ENCODE assay signal across 8 mouse cellular contexts in the genomic region with DNA sequence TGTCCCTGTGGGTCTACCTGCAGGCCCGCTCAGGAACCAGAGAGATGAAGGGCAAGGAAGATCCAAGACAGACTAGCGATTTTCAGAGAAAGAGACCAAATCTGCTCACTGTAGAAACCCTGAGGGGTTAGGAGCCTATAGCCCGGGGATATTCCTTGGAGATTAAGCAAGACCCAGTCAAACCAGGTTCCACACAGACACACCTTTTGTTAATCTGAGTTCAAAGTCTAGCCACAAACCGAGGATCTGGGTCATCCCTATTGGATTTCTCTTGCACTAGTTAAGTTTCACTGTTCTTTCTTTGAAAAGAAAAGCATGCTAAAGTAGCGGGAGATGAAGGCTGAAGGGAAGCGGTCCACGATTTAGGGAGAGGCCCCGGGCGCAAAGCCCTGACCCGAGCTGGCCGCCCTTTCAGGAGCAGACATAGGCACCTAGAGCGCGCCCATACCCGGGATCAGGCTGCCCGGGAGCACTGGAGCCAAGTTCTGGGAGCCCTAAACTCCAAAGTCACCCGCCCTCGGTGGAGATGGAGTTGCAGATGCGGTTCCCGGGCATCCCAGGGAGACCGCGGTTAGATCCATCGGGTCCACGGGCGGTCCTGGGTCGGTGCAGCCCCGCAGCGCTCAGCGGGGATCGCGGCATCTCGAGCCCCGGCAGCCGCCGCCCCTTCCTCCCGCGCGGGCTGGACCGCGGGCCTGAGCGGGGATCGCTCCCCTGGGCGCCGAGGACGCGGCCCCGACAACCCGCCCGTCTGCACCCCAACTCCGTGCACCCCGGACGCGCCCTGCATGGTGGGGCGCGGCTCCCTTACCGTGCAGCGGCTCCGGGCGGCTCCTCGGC. TPM values are rescaled to one million over a fixed set of nuclear protein-coding genes. Genes with fewer than 3 reads are reported as not detected.
DNase-seq lines count a peak whose midpoint lies in the region; ATAC-seq and TF ChIP-seq lines count a peak whose summit lies in the region.

No protein-coding gene starts in this region.

- peak overlapping the region; percentile 82 for H3K4me3 ChIP-seq in lung, embryonic 14.5 days (ENCODE audit: low read depth, low read length)
- peak overlapping the region; percentile 74 for H3K4me3 ChIP-seq in bone marrow macrophage, adult 2 months (ENCODE audit: insufficient read depth, low read length)
- H3K4me3 ChIP-seq in forebrain, postnatal 0 days (ENCODE audit: low read depth, low read length) = peak overlapping the region; percentile 62
- peak overlapping the region; percentile 90 for H3K4me3 ChIP-seq in kidney, postnatal 0 days (replicated peaks; ENCODE audit: low read depth, low read length)
- peak overlapping the region; percentile 94 for H3K4me3 ChIP-seq in midbrain, embryonic 10.5 days

- H3K4me1 ChIP-seq in lung, embryonic 14.5 days (ENCODE audit: insufficient read depth) = peaks cover 4% of the 10 kb centered on the region; the same call in 1 of the 2 replicates
- H3K4me1 ChIP-seq in bone marrow macrophage, adult 2 months (ENCODE audit: control insufficient read depth, insufficient read depth, low read length) = peaks cover 26% of the 10 kb centered on the region
- 0 out of 2 replicates have a peak, but pooled peaks cover 7% of the 10 kb centered on the region for H3K4me1 ChIP-seq in forebrain, postnatal 0 days (ENCODE audit: insufficient read depth)
- 0 out of 2 replicates have a peak, but pooled peaks cover 5% of the 10 kb centered on the region for H3K4me1 ChIP-seq in kidney, postnatal 0 days (replicated peaks; ENCODE audit: insufficient read depth, low read length)
- peaks cover 49% of the 10 kb centered on the region for H3K4me1 ChIP-seq in midbrain, embryonic 10.5 days

- H3K36me3 ChIP-seq in lung, embryonic 14.5 days (ENCODE audit: insufficient read depth) = peaks cover 2% of the 10 kb centered on the region; the same call in 1 of the 2 replicates
- no peaks in the 10 kb centered on the region for H3K36me3 ChIP-seq in forebrain, postnatal 0 days (ENCODE audit: insufficient read depth)
- no peaks in the 10 kb centered on the region for H3K36me3 ChIP-seq in kidney, postnatal 0 days (ENCODE audit: insufficient read depth, low read length)
- no peaks in the 10 kb centered on the region for H3K36me3 ChIP-seq in midbrain, embryonic 10.5 days

- peak; percentile 72 for ATAC-seq in lung, embryonic 14.5 days (ENCODE audit: insufficient read depth)
- ATAC-seq in forebrain, postnatal 0 days = peak; percentile 49
- ATAC-seq in kidney, postnatal 0 days (replicated peaks; ENCODE audit: low FRiP score, low read depth) = peak; percentile 47
- no peak for ATAC-seq in megakaryocyte-erythroid progenitor cell, adult 5-6 weeks (replicated peaks; ENCODE audit: low FRiP score, low TSS enrichment, poor library complexity, severe bottlenecking)

- H3K27ac ChIP-seq in lung, embryonic 14.5 days (ENCODE audit: low read depth) = peak overlapping the region; percentile 82
- no peak overlapping the region for H3K27ac ChIP-seq in bone marrow macrophage, adult 2 months (ENCODE audit: insufficient read depth, low read depth, low read length)
- no peak overlapping the region for H3K27ac ChIP-seq in forebrain, postnatal 0 days (ENCODE audit: low read depth, low read length)
- H3K27ac ChIP-seq in kidney, postnatal 0 days = peak overlapping the region; percentile 84
- H3K27ac ChIP-seq in midbrain, embryonic 10.5 days (replicated peaks) = peak overlapping the region; percentile 95

- 3% methylated on average over 57 of the region's 59 CpGs for WGBS in lung, embryonic 14.5 days
- WGBS in forebrain, postnatal 0 days = 2% methylated on average over 59 of the region's 59 CpGs
- 2% methylated on average over 58 of the region's 59 CpGs for WGBS in kidney, postnatal 0 days
- WGBS in midbrain, embryonic 10.5 days = 2% methylated on average over 59 of the region's 59 CpGs

- no peak for TF ChIP-seq CTCF in lung, embryonic 14.5 days (IDR thresholded peaks at IDR 0.05; ENCODE audit: low read depth)
- no peak for TF ChIP-seq CTCF in bone marrow macrophage, adult 2 months (IDR thresholded peaks at IDR 0.05; ENCODE audit: low read depth, low read length)
- no peak for TF ChIP-seq CTCF in forebrain, postnatal 0 days (IDR thresholded peaks at IDR 0.05; ENCODE audit: low read depth)
- TF ChIP-seq CTCF in kidney, postnatal 0 days (IDR thresholded peaks at IDR 0.05; ENCODE audit: low read depth) = no peak

- no peaks in the 10 kb centered on the region for H3K27me3 ChIP-seq in lung, embryonic 14.5 days (ENCODE audit: insufficient read depth, low read length)
- H3K27me3 ChIP-seq in forebrain, postnatal 0 days (ENCODE audit: insufficient read depth, low read length) = peaks cover 9% of the 10 kb centered on the region
- H3K27me3 ChIP-seq in kidney, postnatal 0 days (ENCODE audit: insufficient read depth, low read length) = no peaks in the 10 kb centered on the region
- peaks cover 15% of the 10 kb centered on the region; the same call in 1 of the 2 replicates for H3K27me3 ChIP-seq in midbrain, embryonic 10.5 days (ENCODE audit: low read depth, poor library complexity, severe bottlenecking)

- peak overlapping the region; percentile 94 for H3K9ac ChIP-seq in lung, embryonic 14.5 days
- peak overlapping the region; percentile 58 for H3K9ac ChIP-seq in forebrain, postnatal 0 days
- H3K9ac ChIP-seq in kidney, postnatal 0 days (ENCODE audit: low read depth, low read length) = peak overlapping the region; percentile 94

- peak; percentile 65 for DNase-seq in lung, embryonic 14.5 days
- DNase-seq in lung, postnatal 36 days = no peak
- peak; percentile 14 for DNase-seq in forebrain, postnatal 0 days
- DNase-seq in kidney, postnatal 0 days (ENCODE audit: low spot score) = peak; percentile 47
- DNase-seq in midbrain, embryonic 10.5 days (ENCODE audit: low spot score) = peak; percentile 67
- DNase-seq in right cerebral cortex, postnatal 10 days (ENCODE audit: low spot score in 2 of 2) = no peak

- H3K9me3 ChIP-seq in lung, embryonic 14.5 days (ENCODE audit: low read depth, low read length) = no peaks in the 10 kb centered on the region
- no peaks in the 10 kb centered on the region for H3K9me3 ChIP-seq in forebrain, postnatal 0 days (ENCODE audit: low read length)
- no peaks in the 10 kb centered on the region for H3K9me3 ChIP-seq in kidney, postnatal 0 days (replicated peaks; ENCODE audit: low read length)
- no peaks in the 10 kb centered on the region for H3K9me3 ChIP-seq in midbrain, embryonic 10.5 days (replicated peaks)

- no peak for TF ChIP-seq POLR2A in bone marrow macrophage, adult 2 months (IDR thresholded peaks at IDR 0.05; ENCODE audit: borderline replicate concordance, low read depth, low read length)

- H3K4me2 ChIP-seq in lung, embryonic 14.5 days = peak overlapping the region; percentile 83
- H3K4me2 ChIP-seq in forebrain, postnatal 0 days (ENCODE audit: low read depth) = peak overlapping the region; percentile 99
- H3K4me2 ChIP-seq in kidney, postnatal 0 days (ENCODE audit: low read length) = peak overlapping the region; percentile 94

RNA-seq across cellular contexts. Expression of gene Wipf1, which starts 0.8 kb away (rescaled TPM):
- polyA plus RNA-seq in lung, embryonic 14.5 days (2014; fragmentation: Nextera tagmentation; extraction: Ambion mirVana) = 14.8 and 15.8 TPM in 2 replicates
- 114 and 143 TPM in 2 replicates for polyA plus RNA-seq in bone marrow macrophage, adult 2 months (2012; ENCODE audit: insufficient read depth, insufficient read length, missing spikeins)
- 1.8 and 2.4 TPM in 2 replicates for total RNA-seq in forebrain, postnatal 0 days (2014; rRNA removed)
- polyA plus RNA-seq in forebrain, postnatal 0 days (2015; fragmentation: Nextera tagmentation; extraction: Ambion mirVana) = 2.0 and 2.1 TPM in 2 replicates
- polyA plus RNA-seq in kidney, postnatal 0 days (2015; fragmentation: Nextera tagmentation; extraction: Ambion mirVana) = 7.6 and 8.0 TPM in 2 replicates
- polyA plus RNA-seq in midbrain, embryonic 10.5 days (2016; fragmentation: Nextera tagmentation; extraction: Ambion mirVana) = 7.4 and 7.6 TPM in 2 replicates
- 7.7 and 14.0 TPM in 2 replicates for total RNA-seq in megakaryocyte-erythroid progenitor cell, adult 5-6 weeks (2014; fragmentation: Nextera tagmentation)
- 3.9 and 9.6 TPM in 2 replicates for total RNA-seq in megakaryocyte-erythroid progenitor cell, adult 5-6 weeks (2017)

RNA-seq across cellular contexts. Expression of gene Chrna1, which starts 51.4 kb away (rescaled TPM):
- 0.05 and 0.26 TPM in 2 replicates for polyA plus RNA-seq in lung, embryonic 14.5 days (2014; fragmentation: Nextera tagmentation; extraction: Ambion mirVana)
- not detected in 2 replicates for polyA plus RNA-seq in bone marrow macrophage, adult 2 months (2012; ENCODE audit: insufficient read depth, insufficient read length, missing spikeins)
- 0.05 TPM in 1 of 2 replicates, not detected in the other for total RNA-seq in forebrain, postnatal 0 days (2014; rRNA removed)
- 0.08 and 0.17 TPM in 2 replicates for polyA plus RNA-seq in forebrain, postnatal 0 days (2015; fragmentation: Nextera tagmentation; extraction: Ambion mirVana)
- 0.11 and 0.15 TPM in 2 replicates for polyA plus RNA-seq in kidney, postnatal 0 days (2015; fragmentation: Nextera tagmentation; extraction: Ambion mirVana)
- polyA plus RNA-seq in midbrain, embryonic 10.5 days (2016; fragmentation: Nextera tagmentation; extraction: Ambion mirVana) = 0.40 and 0.84 TPM in 2 replicates
- 0.28 TPM in 1 of 2 replicates, not detected in the other for total RNA-seq in megakaryocyte-erythroid progenitor cell, adult 5-6 weeks (2014; fragmentation: Nextera tagmentation)
- not detected in 2 replicates for total RNA-seq in megakaryocyte-erythroid progenitor cell, adult 5-6 weeks (2017)

Comparison
In these comparisons a context has a peak if more than half of its experiments do, and no peak if none do; other contexts are left out.
1. DNase-seq: peak in lung, embryonic 14.5 days (single experiment), forebrain, postnatal 0 days (single experiment), kidney, postnatal 0 days (single experiment) and midbrain, embryonic 10.5 days (single experiment); none in lung, postnatal 36 days (single experiment) and right cerebral cortex, postnatal 10 days (0 of 2).
2. H3K27ac ChIP-seq: peak in lung, embryonic 14.5 days (single experiment), kidney, postnatal 0 days (single experiment) and midbrain, embryonic 10.5 days (single experiment); none in bone marrow macrophage, adult 2 months (single experiment) and forebrain, postnatal 0 days (single experiment).
3. Peak in every context shown above with its lines, with median percentiles within 50 percentile points of each other: H3K4me2 ChIP-seq, H3K4me3 ChIP-seq and H3K9ac ChIP-seq.